Mouse (Mus musculus) cerebellum, adult 11-12 months (tissue): ENCODE measurements at regions not wholly inside any gene's neighbourhood (a gene's known extent, or its start where the extent isn't known, plus 50 kb on each side); places are given as distances from the start of the nearest gene placed in this dataset.

Experiments
- DNase-seq: peaks from one replicate; pipeline ENCODE4 v3.0.0; 2022

DNA sequence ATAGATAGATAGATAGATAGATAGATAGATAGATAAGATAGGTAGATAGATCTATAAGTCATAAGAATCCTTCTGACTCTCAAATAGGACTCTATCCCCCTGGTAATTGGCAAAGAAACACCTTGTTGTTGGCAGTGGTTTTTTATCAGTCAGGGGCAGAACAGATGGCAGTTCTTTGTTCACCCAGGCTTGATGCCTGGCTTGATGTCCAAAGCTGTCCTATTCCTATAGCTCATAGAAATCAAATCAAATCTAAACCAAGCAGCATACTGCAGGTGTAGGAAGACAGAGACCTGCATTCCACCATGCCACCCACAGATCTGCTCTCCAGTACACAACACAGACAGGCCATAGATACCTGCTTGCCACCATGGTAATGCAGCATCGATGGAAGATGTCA lies 180.3 kb upstream of the Dusp21 start:
- peak; percentile 39 for DNase-seq

DNA sequence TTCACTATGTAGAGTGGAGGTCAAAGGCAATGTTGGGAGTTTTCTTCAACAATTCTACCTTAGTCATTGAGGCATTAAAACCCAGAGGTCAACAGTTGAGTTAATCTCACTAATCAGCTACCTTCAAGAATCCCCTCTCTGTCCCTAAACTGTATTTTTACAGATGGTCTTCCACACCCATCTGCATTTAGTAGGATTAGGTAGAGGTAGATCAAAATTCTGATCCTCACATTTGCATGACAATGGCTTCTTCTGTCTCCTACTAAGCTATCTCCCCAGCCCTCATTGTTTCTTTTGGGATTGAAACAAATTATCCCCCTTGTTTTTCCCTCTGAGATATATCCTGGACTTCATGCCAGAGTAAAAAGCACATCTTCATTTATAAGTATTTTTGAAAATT lies 131.3 kb upstream of the Dusp21 start:
- no peak for DNase-seq

DNA sequence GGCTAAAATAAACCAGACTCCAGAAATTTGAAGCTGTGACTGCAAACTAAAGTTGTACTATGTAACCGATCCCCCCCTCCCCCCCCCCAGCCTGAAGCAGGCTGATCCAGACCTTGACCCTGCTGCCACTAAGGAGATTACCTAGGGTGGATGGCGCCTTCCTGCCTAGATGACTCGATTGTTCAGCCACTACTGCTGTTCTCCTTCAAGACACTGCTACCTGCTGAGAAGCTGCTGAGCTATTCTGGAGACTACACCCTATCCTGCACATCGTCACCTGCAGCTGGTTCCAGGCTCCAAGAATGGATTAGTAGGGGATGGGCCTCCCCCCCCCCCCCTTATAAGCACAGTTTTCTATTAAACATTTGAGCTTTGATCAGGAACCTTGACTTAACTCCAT lies 97.0 kb upstream of the Dusp21 start:
- DNase-seq = no peak

DNA sequence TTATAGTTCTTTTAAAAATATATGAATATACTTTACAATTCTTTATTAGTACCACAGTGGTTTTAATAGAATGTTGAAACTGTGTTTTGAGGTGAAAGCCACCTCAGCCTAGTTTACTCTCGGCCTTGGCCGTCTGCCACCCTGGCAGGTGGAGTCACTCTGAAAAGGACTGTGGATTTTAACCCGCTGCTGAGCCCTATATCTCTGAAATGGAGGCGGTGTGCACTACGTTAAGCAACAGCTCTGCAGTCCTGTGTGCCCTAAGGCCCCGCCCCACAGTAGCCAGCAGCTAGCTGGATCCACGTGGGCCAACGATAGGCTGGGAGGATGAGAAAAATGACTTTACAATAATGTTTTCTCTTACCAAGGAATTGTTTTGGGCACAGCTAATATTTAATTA lies 64.2 kb upstream of the Dusp21 start:
- DNase-seq = peak; percentile 40

DNA sequence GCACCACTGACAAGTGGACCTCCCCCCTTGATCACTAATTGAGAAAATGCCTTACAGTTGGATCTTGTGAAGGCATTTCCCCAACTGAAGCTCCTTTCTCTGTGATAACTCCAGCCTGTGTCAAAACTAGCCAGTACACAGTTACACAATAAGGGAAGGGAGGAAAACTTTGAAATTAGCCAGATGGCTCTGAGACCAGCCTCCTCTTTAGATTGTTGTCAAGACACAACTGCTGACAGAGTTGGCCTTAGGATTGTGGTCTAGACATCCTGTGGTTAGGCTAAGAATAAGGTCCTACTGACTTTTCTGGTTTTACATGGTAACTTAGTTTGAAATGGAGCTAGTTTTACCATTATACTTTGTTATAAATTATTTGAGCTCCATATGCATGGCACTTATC lies 52.4 kb upstream of the Dusp21 start:
- DNase-seq = no peak
